ENCODE assay signal across 8 mouse cellular contexts in the genomic region with DNA sequence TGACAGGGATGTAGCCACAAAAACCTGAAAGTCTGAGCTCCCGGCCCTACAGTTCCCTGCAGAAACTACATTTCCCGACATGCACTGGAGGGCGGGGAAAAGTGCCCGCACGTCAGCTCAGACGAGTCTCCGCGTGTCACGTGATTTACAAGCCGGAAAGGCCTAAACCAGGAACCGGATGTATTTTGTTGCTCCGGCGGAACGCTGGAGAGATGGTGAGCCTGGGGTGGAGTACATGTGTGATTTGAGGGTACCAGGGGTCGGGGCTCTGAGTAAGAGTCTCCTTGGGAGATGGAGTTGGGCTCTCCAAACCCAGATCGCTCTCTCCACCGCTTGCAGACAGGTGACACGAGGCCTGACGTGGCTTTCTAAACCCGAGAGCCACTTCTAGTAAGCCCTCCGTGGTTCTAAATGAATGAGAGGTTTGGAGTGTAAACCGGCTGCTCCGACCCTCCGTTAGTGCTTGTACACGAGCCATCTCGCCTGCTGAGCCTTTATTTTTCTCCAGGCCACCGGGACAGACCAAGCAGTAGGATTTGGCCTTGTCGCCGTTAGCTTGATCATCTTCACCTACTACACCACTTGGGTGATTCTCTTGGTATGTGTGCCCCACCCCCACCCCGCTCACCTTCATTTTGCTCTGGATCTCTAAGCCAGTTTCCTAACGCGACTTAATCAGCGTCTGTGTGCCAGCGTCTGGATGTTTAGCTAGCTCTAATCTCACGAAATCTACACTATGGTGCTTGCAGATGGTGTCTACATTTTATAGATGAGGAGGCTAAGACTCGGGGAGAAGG. TPM values are rescaled to one million over a fixed set of nuclear protein-coding genes. Genes with fewer than 3 reads are reported as not detected.
DNase-seq lines count a peak whose midpoint lies in the region; ATAC-seq and TF ChIP-seq lines count a peak whose summit lies in the region.

A gene (plus strand): TSS at position 161 of the 797 bp plus-strand sequence.

- TF ChIP-seq CTCF in C2C12 (IDR thresholded peaks at IDR 0.05; ENCODE audit: control insufficient read depth, insufficient read depth, insufficient read length), result no peak
- TF ChIP-seq CTCF in brain, embryonic 14.5 days (IDR thresholded peaks at IDR 0.05; ENCODE audit: borderline replicate concordance, extremely low read depth, insufficient read depth, insufficient read length), result no peak
- TF ChIP-seq CTCF in liver, adult 2 months (IDR thresholded peaks at IDR 0.05; ENCODE audit: low read depth, low read length), result no peak

- WGBS in heart, embryonic 11.5 days (ENCODE audit: insufficient replicate concordance), result 1% methylated on average over 36 of the region's 36 CpGs
- WGBS in kidney, embryonic 16.5 days, result under 1% methylated on average over 36 of the region's 36 CpGs
- WGBS in liver, adult 2 months, result under 1% methylated on average over 36 of the region's 36 CpGs

- peak within 1 kb of the TSS; percentile 94 for H3K4me2 ChIP-seq in heart, embryonic 11.5 days
- H3K4me2 ChIP-seq in kidney, embryonic 16.5 days (replicated peaks; ENCODE audit: low read depth, low read length), result peak within 1 kb of the TSS; percentile 88
- H3K4me2 ChIP-seq in myocyte (ENCODE audit: low read depth), result peak within 1 kb of the TSS; percentile 83

- peak; percentile 67; the same call in 1 of the 2 replicates for TF ChIP-seq POLR2A in brain, embryonic 14.5 days (IDR thresholded peaks at IDR 0.05; ENCODE audit: borderline replicate concordance, extremely low read depth, insufficient read depth, insufficient read length, poor library complexity, severe bottlenecking)
- peak; percentile 64; the same call in 1 of the 2 replicates for TF ChIP-seq POLR2A in liver, adult 2 months (IDR thresholded peaks at IDR 0.05; ENCODE audit: extremely low read depth, insufficient read depth, low read length)
- peak; percentile 73 for TF ChIP-seq POLR2A in myocyte (IDR thresholded peaks at IDR 0.05; ENCODE audit: insufficient read length, low read depth)

- H3K27me3 ChIP-seq in C2C12 (ENCODE audit: control insufficient read depth, insufficient read depth, insufficient read length) (no peaks in the 10 kb centered on the region), myocyte (ENCODE audit: control insufficient read depth, insufficient read depth, insufficient read length) (no peaks in the 10 kb centered on the region)
- H3K27me3 ChIP-seq in erythroblast, embryonic 14.5 days (ENCODE audit: control insufficient read depth), result peaks cover 7% of the 10 kb centered on the region
- H3K27me3 ChIP-seq in heart, embryonic 11.5 days (ENCODE audit: control insufficient read depth, insufficient read depth, low read length), result peaks cover 7% of the 10 kb centered on the region
- no peaks in the 10 kb centered on the region for H3K27me3 ChIP-seq in kidney, embryonic 16.5 days (ENCODE audit: insufficient read depth, low read length)
- 0 out of 2 replicates have a peak, but pooled peaks cover 5% of the 10 kb centered on the region for H3K27me3 ChIP-seq in liver, adult 2 months (ENCODE audit: control insufficient read depth, insufficient read depth, low read length)
- H3K27me3 ChIP-seq in splenic B cell, adult 2 months (ENCODE audit: control insufficient read depth, insufficient read depth, low read length, poor library complexity, severe bottlenecking), result no peaks in the 10 kb centered on the region

- peaks cover 18% of the 10 kb centered on the region for H3K79me3 ChIP-seq in C2C12 (ENCODE audit: low read depth)

- H3K9me3 ChIP-seq in erythroblast, embryonic 14.5 days (ENCODE audit: control insufficient read depth, low read length), result no peaks in the 10 kb centered on the region
- no peaks in the 10 kb centered on the region for H3K9me3 ChIP-seq in heart, embryonic 11.5 days (replicated peaks; ENCODE audit: control insufficient read depth, low read length)
- no peaks in the 10 kb centered on the region for H3K9me3 ChIP-seq in kidney, embryonic 16.5 days (ENCODE audit: low read length)

- peak within 1 kb of the TSS; percentile 85 for H3K9ac ChIP-seq in heart, embryonic 11.5 days (ENCODE audit: low read depth, low read length)
- peak within 1 kb of the TSS; percentile 85 for H3K9ac ChIP-seq in kidney, embryonic 16.5 days (replicated peaks; ENCODE audit: low read length)
- peak within 1 kb of the TSS; percentile 81 for H3K9ac ChIP-seq in liver, adult 2 months (ENCODE audit: low read depth, low read length)

- peak within 1 kb of the TSS; percentile 35; the same call in 1 of the 2 replicates for H3K27ac ChIP-seq in heart, embryonic 11.5 days (ENCODE audit: low read depth, low read length)
- H3K27ac ChIP-seq in kidney, embryonic 16.5 days (ENCODE audit: low read length), result peak within 1 kb of the TSS; percentile 16; the same call in 1 of the 2 replicates
- peak within 1 kb of the TSS; percentile 32 for H3K27ac ChIP-seq in liver, adult 2 months (replicated peaks; ENCODE audit: insufficient read depth, low read depth, low read length)

- peak; percentile 97 for DNase-seq in brain, embryonic 14.5 days (ENCODE audit: low read depth)
- peak; percentile 85 for DNase-seq in liver, adult 2 months (ENCODE audit: extremely low read depth, low read depth, low spot score)
- DNase-seq in splenic B cell, adult 2 months (ENCODE audit: low read depth, low spot score), result peak; percentile 94

- H3K4me3 ChIP-seq in C2C12 (ENCODE audit: insufficient read depth, poor library complexity, severe bottlenecking), result peak within 1 kb of the TSS; percentile 99
- H3K4me3 ChIP-seq in erythroblast, embryonic 14.5 days (replicated peaks), result peak within 1 kb of the TSS; percentile 70
- H3K4me3 ChIP-seq in heart, embryonic 11.5 days (ENCODE audit: low read depth, low read length), result peak within 1 kb of the TSS; percentile 75
- H3K4me3 ChIP-seq in kidney, embryonic 16.5 days (ENCODE audit: low read length), result peak within 1 kb of the TSS; percentile 59
- H3K4me3 ChIP-seq in liver, adult 2 months (ENCODE audit: insufficient read depth, low read depth, low read length), result peak within 1 kb of the TSS; percentile 67
- peak within 1 kb of the TSS; percentile 84 for H3K4me3 ChIP-seq in myocyte

- H3K79me2 ChIP-seq in C2C12 (ENCODE audit: control insufficient read depth, insufficient read depth), result peaks cover 23% of the 10 kb centered on the region
- H3K79me2 ChIP-seq in liver, adult 2 months (ENCODE audit: control insufficient read depth, insufficient read depth, low read length), result no peaks in the 10 kb centered on the region; the same call in 1 of the 2 replicates
- H3K79me2 ChIP-seq in myocyte (ENCODE audit: control insufficient read depth, insufficient read depth), result peaks cover 21% of the 10 kb centered on the region

- ATAC-seq in heart, embryonic 11.5 days (replicated peaks; ENCODE audit: insufficient number of reproducible peaks, low FRiP score, low TSS enrichment), result peak; percentile 67; the same call in 1 of the 2 replicates
- peak; percentile 81 for ATAC-seq in kidney, embryonic 16.5 days (ENCODE audit: low FRiP score, low TSS enrichment)

- H3ac ChIP-seq in C2C12 (ENCODE audit: control insufficient read depth, insufficient read length, low read depth) (peak within 1 kb of the TSS; percentile 86), myocyte (ENCODE audit: control insufficient read depth, insufficient read length) (peak within 1 kb of the TSS; percentile 11)

- H3K36me3 ChIP-seq in C2C12 (ENCODE audit: control insufficient read depth, insufficient read depth), result peaks cover 14% of the 10 kb centered on the region
- peaks cover 27% of the 10 kb centered on the region for H3K36me3 ChIP-seq in erythroblast, embryonic 14.5 days (ENCODE audit: control insufficient read depth)
- H3K36me3 ChIP-seq in heart, embryonic 11.5 days (ENCODE audit: control insufficient read depth, insufficient read depth, low read length), result peaks cover 9% of the 10 kb centered on the region; the same call in 1 of the 2 replicates
- peaks cover 15% of the 10 kb centered on the region for H3K36me3 ChIP-seq in kidney, embryonic 16.5 days (ENCODE audit: insufficient read depth, low read length)
- H3K36me3 ChIP-seq in liver, adult 2 months (ENCODE audit: control insufficient read depth, insufficient read depth, low read length), result peaks cover 6% of the 10 kb centered on the region; the same call in 1 of the 2 replicates
- H3K36me3 ChIP-seq in myocyte (ENCODE audit: control insufficient read depth, insufficient read depth), result no peaks in the 10 kb centered on the region
- H3K36me3 ChIP-seq in splenic B cell, adult 2 months (ENCODE audit: control insufficient read depth, insufficient read depth, low read length, poor library complexity, severe bottlenecking), result peaks cover 7% of the 10 kb centered on the region

- peaks cover 29% of the 10 kb centered on the region for H3K4me1 ChIP-seq in erythroblast, embryonic 14.5 days (ENCODE audit: control insufficient read depth)
- peaks cover 10% of the 10 kb centered on the region for H3K4me1 ChIP-seq in heart, embryonic 11.5 days (ENCODE audit: control insufficient read depth, insufficient read depth, low read length)
- H3K4me1 ChIP-seq in kidney, embryonic 16.5 days (ENCODE audit: insufficient read depth, low read length), result peaks cover 25% of the 10 kb centered on the region
- H3K4me1 ChIP-seq in liver, adult 2 months (ENCODE audit: control insufficient read depth, insufficient read depth, low read length), result peaks cover 5% of the 10 kb centered on the region

TF ChIP-seq in C2C12, 6 proteins besides CTCF, POLR2A, EP300 and RAD21:
- TF ChIP-seq FOSL1 (IDR thresholded peaks at IDR 0.05; ENCODE audit: insufficient read depth, low read length, poor library complexity, severe bottlenecking), result no peak
- TF ChIP-seq MAX (IDR thresholded peaks at IDR 0.05), result peak; percentile 23
- TF ChIP-seq USF1 (IDR thresholded peaks at IDR 0.05; ENCODE audit: low read depth), result peak; percentile 98
TF ChIP-seq in C2C12: peak in this region for 2.

TF ChIP-seq in myocyte, 11 proteins besides CTCF, POLR2A, EP300 and RAD21 (continues in another document):
- TF ChIP-seq REST (IDR thresholded peaks at IDR 0.05; ENCODE audit: insufficient read depth, insufficient read length), result no peak
- no peak for TF ChIP-seq MYOG (IDR thresholded peaks at IDR 0.05; ENCODE audit: control insufficient read depth in 1 of 3, insufficient read depth in 1 of 3, insufficient read length in 2 of 3, low read depth in 2 of 3)
- no peak for TF ChIP-seq TCF12 (IDR thresholded peaks at IDR 0.05; ENCODE audit: insufficient read depth, poor library complexity, severe bottlenecking)
- TF ChIP-seq MAX (IDR thresholded peaks at IDR 0.05; ENCODE audit: low read depth), result no peak
- TF ChIP-seq E2F4 (IDR thresholded peaks at IDR 0.05; ENCODE audit: insufficient read depth), result no peak
- no peak for TF ChIP-seq MYOD1 (IDR thresholded peaks at IDR 0.05; ENCODE audit: control insufficient read depth in 1 of 3, insufficient read length in 2 of 3, low read depth in 2 of 3)

RNA-seq across cellular contexts. Expression of the gene that starts here (rescaled TPM):
- polyA plus RNA-seq in C2C12 (2012; fragmentation: generic; extraction: Trizol) (73.7 TPM), myocyte (2012; fragmentation: generic; extraction: Trizol) (47.5 TPM)
- polyA plus RNA-seq in brain, embryonic 14.5 days (2012; rRNA removed), result 155 and 212 TPM in 2 replicates
- 1.2 and 1.7 TPM in 2 replicates for polyA plus RNA-seq in erythroblast, embryonic 14.5 days (2012)
- polyA plus RNA-seq in heart, embryonic 11.5 days (2014; fragmentation: Nextera tagmentation; extraction: Ambion mirVana), result 81.7 and 85.3 TPM in 2 replicates
- 106 and 108 TPM in 2 replicates for polyA plus RNA-seq in kidney, embryonic 16.5 days (2015; fragmentation: Nextera tagmentation; extraction: Ambion mirVana)
- 6.5 and 8.4 TPM in 2 replicates for total RNA-seq in liver, adult 2 months (2014; rRNA removed)
- polyA plus RNA-seq in liver, adult 2 months (2012; rRNA removed), result 73.7 and 104 TPM in 2 replicates

Comparison
In these comparisons a context has a peak if more than half of its experiments do, and no peak if none do; other contexts are left out.
1. Peak in every context shown above with its lines: DNase-seq, ATAC-seq, H3K4me3 ChIP-seq and H3K27ac ChIP-seq.
2. RNA of the gene that starts here (polyA plus RNA-seq): 155 to 212 TPM in brain, embryonic 14.5 days, 106 to 108 TPM in kidney, embryonic 16.5 days, 73.7 to 104 TPM in liver, adult 2 months, 81.7 to 85.3 TPM in heart, embryonic 11.5 days, 73.7 TPM in C2C12 (single experiment) and 47.5 TPM in myocyte (single experiment); 1.2 to 1.7 TPM in erythroblast, embryonic 14.5 days; every median in the first group is over 10 times any median in the second.